Mouse (Mus musculus): Measurements from ENCODE around the gene Vars. TPM values are rescaled to one million over a fixed set of nuclear protein-coding genes. Genes with fewer than 3 reads are reported as not detected.

Vars gene
- polyA plus RNA-seq, 1 experiment from 2014 or later: 112 TPM

- 83% methylated on average over 8 of the region's 8 CpGs for WGBS
- H3K9ac ChIP-seq: 0 out of 2 replicates have a peak overlapping the region, but pooled peaks have one; percentile 47
- no peak overlapping the region for H3K4me2 ChIP-seq
- no peaks in the 10 kb centered on the region for H3K27me3 ChIP-seq
- no peak for ATAC-seq (ENCODE audit: insufficient number of reproducible peaks, insufficient read depth, low FRiP score, low TSS enrichment, low read depth)
- peaks cover 24% of the 10 kb centered on the region for H3K36me3 ChIP-seq
- no peak overlapping the region for H3K4me3 ChIP-seq
- peaks cover 30% of the 10 kb centered on the region for H3K4me1 ChIP-seq
- H3K9me3 ChIP-seq: no peaks in the 10 kb centered on the region
- H3K27ac ChIP-seq: no peak overlapping the region
These were observed 19.8 kb downstream of the Vars start for GRCm38 (mm10) chr17:35020551-35020950.

GRCm38 (mm10) chr17:35021163-35021808 lies 20.5 kb downstream of the Vars start:
- Histone ChIP-seq H3K4me3 (no peak overlapping the region), H3K9ac (peak overlapping the region; percentile 47; the same call in 1 of the 2 replicates), H3K27me3 (no peaks in the 10 kb centered on the region), H3K36me3 (peaks cover 17% of the 10 kb centered on the region), H3K9me3 (no peaks in the 10 kb centered on the region), H3K4me1 (peaks cover 34% of the 10 kb centered on the region), H3K4me2 (peak overlapping the region; percentile 42), H3K27ac (no peak overlapping the region)
- ATAC-seq (ENCODE audit: insufficient number of reproducible peaks, insufficient read depth, low FRiP score, low TSS enrichment, low read depth): no peak
- 6% methylated on average over 17 of the region's 17 CpGs for WGBS

GRCm38 (mm10) chr17:35021842-35022477 lies 21.2 kb downstream of the Vars start:
- Histone ChIP-seq H3K9me3 (no peaks in the 10 kb centered on the region), H3K9ac (no peak overlapping the region), H3K27ac (peak overlapping the region; percentile 28; the same call in 1 of the 2 replicates), H3K27me3 (no peaks in the 10 kb centered on the region), H3K4me3 (no peak overlapping the region), H3K36me3 (peaks cover 10% of the 10 kb centered on the region), H3K4me1 (peaks cover 34% of the 10 kb centered on the region), H3K4me2 (no peak overlapping the region)
- no peak for ATAC-seq (ENCODE audit: insufficient number of reproducible peaks, insufficient read depth, low FRiP score, low TSS enrichment, low read depth)
- 67% methylated on average over 6 of the region's 6 CpGs for WGBS

- no peak overlapping the region for H3K4me3 ChIP-seq
- H3K4me2 ChIP-seq: no peak overlapping the region
- no peaks in the 10 kb centered on the region for H3K9me3 ChIP-seq
- 0 out of 2 replicates have a peak, but pooled peaks cover 6% of the 10 kb centered on the region for H3K36me3 ChIP-seq
- H3K9ac ChIP-seq: no peak overlapping the region
- 91% methylated on average over 8 of the region's 8 CpGs for WGBS
- ATAC-seq (ENCODE audit: insufficient number of reproducible peaks, insufficient read depth, low FRiP score, low TSS enrichment, low read depth): no peak
- peaks cover 39% of the 10 kb centered on the region for H3K4me1 ChIP-seq
- H3K27me3 ChIP-seq: no peaks in the 10 kb centered on the region
- H3K27ac ChIP-seq: no peak overlapping the region
These were observed 21.8 kb downstream of the Vars start for GRCm38 (mm10) chr17:35022541-35023060.

GRCm38 (mm10) chr17:35023221-35023620 lies 22.4 kb downstream of the Vars start:
- H3K4me2 ChIP-seq: no peak overlapping the region
- 76% methylated on average over 5 of the region's 5 CpGs for WGBS
- 0 out of 2 replicates have a peak, but pooled peaks cover 4% of the 10 kb centered on the region for H3K36me3 ChIP-seq
- H3K27ac ChIP-seq: no peak overlapping the region
- no peaks in the 10 kb centered on the region for H3K27me3 ChIP-seq
- 0 out of 2 replicates have a peak overlapping the region, but pooled peaks have one; percentile 49 for H3K9ac ChIP-seq
- H3K4me3 ChIP-seq: no peak overlapping the region
- no peak for ATAC-seq (ENCODE audit: insufficient number of reproducible peaks, insufficient read depth, low FRiP score, low TSS enrichment, low read depth)
- H3K9me3 ChIP-seq: no peaks in the 10 kb centered on the region
- H3K4me1 ChIP-seq: peaks cover 42% of the 10 kb centered on the region

GRCm38 (mm10) chr17:35023756-35024155 lies 23.0 kb downstream of the Vars start:
- ATAC-seq (ENCODE audit: insufficient number of reproducible peaks, insufficient read depth, low FRiP score, low TSS enrichment, low read depth): no peak
- H3K27ac ChIP-seq: no peak overlapping the region
- H3K36me3 ChIP-seq: no peaks in the 10 kb centered on the region
- H3K9ac ChIP-seq: peak overlapping the region; percentile 44; the same call in 1 of the 2 replicates
- no peak overlapping the region for H3K4me3 ChIP-seq
- no peaks in the 10 kb centered on the region for H3K27me3 ChIP-seq
- 57% methylated on average over 4 of the region's 4 CpGs for WGBS
- peaks cover 42% of the 10 kb centered on the region for H3K4me1 ChIP-seq
- no peaks in the 10 kb centered on the region for H3K9me3 ChIP-seq
- no peak overlapping the region for H3K4me2 ChIP-seq

GRCm38 (mm10) chr17:35024261-35024660 lies 23.5 kb downstream of the Vars start:
- Histone ChIP-seq H3K4me3 (no peak overlapping the region), H3K27ac (no peak overlapping the region), H3K9ac (peak overlapping the region; percentile 44; the same call in 1 of the 2 replicates), H3K9me3 (no peaks in the 10 kb centered on the region), H3K36me3 (no peaks in the 10 kb centered on the region), H3K4me1 (peaks cover 42% of the 10 kb centered on the region), H3K4me2 (no peak overlapping the region), H3K27me3 (no peaks in the 10 kb centered on the region)
- ATAC-seq (ENCODE audit: insufficient number of reproducible peaks, insufficient read depth, low FRiP score, low TSS enrichment, low read depth): no peak
- WGBS: 72% methylated on average over 13 of the region's 13 CpGs

GRCm38 (mm10) chr17:35024691-35025488 lies 24.1 kb downstream of the Vars start:
- ATAC-seq (ENCODE audit: insufficient number of reproducible peaks, insufficient read depth, low FRiP score, low TSS enrichment, low read depth): no peak
- H3K4me2 ChIP-seq: no peak overlapping the region
- no peak overlapping the region for H3K27ac ChIP-seq
- no peaks in the 10 kb centered on the region for H3K36me3 ChIP-seq
- no peaks in the 10 kb centered on the region for H3K27me3 ChIP-seq
- WGBS: 65% methylated on average over 9 of the region's 10 CpGs
- H3K4me3 ChIP-seq: no peak overlapping the region
- H3K9ac ChIP-seq: peak overlapping the region; percentile 44; the same call in 1 of the 2 replicates
- peaks cover 48% of the 10 kb centered on the region for H3K4me1 ChIP-seq
- H3K9me3 ChIP-seq: no peaks in the 10 kb centered on the region

GRCm38 (mm10) chr17:35026206-35026605 lies 25.4 kb downstream of the Vars start:
- Histone ChIP-seq H3K27me3 (no peaks in the 10 kb centered on the region), H3K9ac (peak overlapping the region; percentile 44; the same call in 1 of the 2 replicates), H3K36me3 (no peaks in the 10 kb centered on the region), H3K4me1 (peaks cover 44% of the 10 kb centered on the region), H3K9me3 (no peaks in the 10 kb centered on the region), H3K4me2 (peak overlapping the region; percentile 24), H3K4me3 (no peak overlapping the region), H3K27ac (peak overlapping the region; percentile 87)
- ATAC-seq (ENCODE audit: insufficient number of reproducible peaks, insufficient read depth, low FRiP score, low TSS enrichment, low read depth): no peak
- WGBS: 77% methylated on average over 5 of the region's 5 CpGs

- Histone ChIP-seq H3K4me2 (peak within 1 kb of the TSS; percentile 45), H3K9me3 (no peaks in the 10 kb centered on the region), H3K36me3 (no peaks in the 10 kb centered on the region), H3K4me1 (peaks cover 37% of the 10 kb centered on the region), H3K4me3 (peak within 1 kb of the TSS; percentile 25), H3K9ac (peak within 1 kb of the TSS; percentile 64), H3K27me3 (no peaks in the 10 kb centered on the region), H3K27ac (peak within 1 kb of the TSS; percentile 87)
- 33% methylated on average over 13 of the region's 13 CpGs for WGBS
- ATAC-seq (ENCODE audit: insufficient number of reproducible peaks, insufficient read depth, low FRiP score, low TSS enrichment, low read depth): peak; percentile 28; the same call in 1 of the 2 replicates
These were observed 26.7 kb downstream of the Vars start, which contains the start of gene Sapcd1 for GRCm38 (mm10) chr17:35027277-35028068. Gene Sapcd1 (minus strand): TSS chr17:35028016.
